ENCODE assay signal across 29 mouse cellular contexts in the genomic region with DNA sequence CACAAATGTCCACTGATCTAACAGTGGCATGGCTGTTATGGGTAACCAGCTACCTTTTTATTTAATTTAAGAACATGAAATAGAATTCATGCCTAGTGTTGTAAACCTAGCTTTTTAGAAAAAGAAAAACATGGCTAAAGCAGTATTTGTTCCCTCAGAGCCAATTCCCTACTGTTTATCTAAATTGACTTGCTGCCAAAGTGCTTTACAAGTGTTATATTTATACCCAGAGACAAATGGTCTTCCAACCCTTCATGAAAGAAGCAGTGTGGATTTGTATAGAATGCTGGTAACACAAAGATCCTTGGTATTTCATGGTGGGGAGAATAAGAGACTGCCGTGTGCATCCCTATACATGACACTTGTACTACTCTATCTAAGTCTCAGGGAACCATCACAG. TPM values are rescaled to one million over a fixed set of nuclear protein-coding genes. Genes with fewer than 3 reads are reported as not detected.
DNase-seq lines count a peak whose midpoint lies in the region; ATAC-seq and TF ChIP-seq lines count a peak whose summit lies in the region.
"Had no signal": no experiment of that assay in that cellular context is flagged by ENCODE, and none has a peak within 500 bp of the region (broad histone marks: within the 10 kb centered on the region; RNA-seq: fewer than 3 reads in every experiment).

No protein-coding gene starts in this region.

- TF ChIP-seq EP300 in heart, postnatal 0 days (IDR thresholded peaks at IDR 0.05; ENCODE audit: low read depth): no peak

- TF ChIP-seq CTCF in heart, postnatal 0 days (IDR thresholded peaks at IDR 0.05; ENCODE audit: low read depth): no peak
- TF ChIP-seq CTCF in lung, embryonic 14.5 days (IDR thresholded peaks at IDR 0.05; ENCODE audit: low read depth): no peak

- H3K36me3 ChIP-seq in heart, postnatal 0 days (replicated peaks; ENCODE audit: control insufficient read depth, insufficient read depth, low read length): no peaks in the 10 kb centered on the region
- H3K36me3 ChIP-seq in lung, embryonic 14.5 days (ENCODE audit: insufficient read depth): no peaks in the 10 kb centered on the region
- H3K36me3 ChIP-seq: embryonic facial prominence, embryonic 13.5 days; embryonic facial prominence, embryonic 15.5 days; forebrain, embryonic 10.5 days; forebrain, embryonic 12.5 days had no signal

- ATAC-seq in heart, postnatal 0 days (ENCODE audit: insufficient read depth, low read depth): no peak
- no peak for ATAC-seq in lung, embryonic 14.5 days (ENCODE audit: insufficient read depth)
- ATAC-seq: forebrain, embryonic 14.5 days; forebrain, embryonic 16.5 days had no signal

- H3K4me1 ChIP-seq in heart, postnatal 0 days (ENCODE audit: control insufficient read depth, insufficient read depth): peaks cover 10% of the 10 kb centered on the region
- no peaks in the 10 kb centered on the region for H3K4me1 ChIP-seq in lung, embryonic 14.5 days (ENCODE audit: insufficient read depth)
- H3K4me1 ChIP-seq: embryonic facial prominence, embryonic 13.5 days; embryonic facial prominence, embryonic 15.5 days; forebrain, embryonic 10.5 days; forebrain, embryonic 12.5 days had no signal

- WGBS in heart, postnatal 0 days: 16% methylated on average over 1 of the region's 1 CpGs
- WGBS in lung, embryonic 14.5 days: 65% methylated on average over 1 of the region's 1 CpGs

- H3K4me3 ChIP-seq in heart, postnatal 0 days (ENCODE audit: low read depth, low read length): no peak overlapping the region
- H3K4me3 ChIP-seq in lung, embryonic 14.5 days (ENCODE audit: low read depth, low read length): no peak overlapping the region
- H3K4me3 ChIP-seq: embryonic facial prominence, embryonic 13.5 days; embryonic facial prominence, embryonic 15.5 days; erythroblast, embryonic 14.5 days; forebrain, embryonic 10.5 days; forebrain, embryonic 12.5 days had no signal

- H3K27me3 ChIP-seq in heart, postnatal 0 days (ENCODE audit: control insufficient read depth, insufficient read depth, low read length): no peaks in the 10 kb centered on the region
- H3K27me3 ChIP-seq in lung, embryonic 14.5 days (ENCODE audit: insufficient read depth, low read length): no peaks in the 10 kb centered on the region
- H3K27me3 ChIP-seq: embryonic facial prominence, embryonic 13.5 days; embryonic facial prominence, embryonic 15.5 days; forebrain, embryonic 12.5 days had no signal

- 0 out of 2 replicates have a peak overlapping the region, but pooled peaks have one; percentile 4 for H3K27ac ChIP-seq in heart, postnatal 0 days (ENCODE audit: low read depth)
- H3K27ac ChIP-seq in lung, embryonic 14.5 days (ENCODE audit: low read depth): no peak overlapping the region
- H3K27ac ChIP-seq: embryonic facial prominence, embryonic 13.5 days; embryonic facial prominence, embryonic 15.5 days; forebrain, embryonic 10.5 days; forebrain, embryonic 12.5 days had no signal

- DNase-seq in heart, postnatal 0 days (ENCODE audit: low spot score): peak; percentile 51
- no peak for DNase-seq in heart, postnatal 4 days
- peak; percentile 59 for DNase-seq in lung, embryonic 14.5 days
- DNase-seq in lung, postnatal 4 days: no peak
- peak; percentile 4 for DNase-seq in telencephalon, adult 2 months (ENCODE audit: low read depth, low spot score)
- DNase-seq in kidney, adult 11 months: no peak
- DNase-seq: adrenal gland, adult 2 months; adrenal gland, postnatal 10 days; adrenal gland, postnatal 25 days; cerebellum, adult 11 months; cerebellum, adult 18-20 months; cerebellum, adult 8-10 months; cerebellum, adult 9-11 months; cerebellum, postnatal 14 days; cerebellum, postnatal 36 days; embryo, embryonic 11 days had no signal

- no peak overlapping the region for H3K9ac ChIP-seq in heart, postnatal 0 days (replicated peaks; ENCODE audit: low read depth, low read length)
- H3K9ac ChIP-seq in lung, embryonic 14.5 days: no peak overlapping the region
- H3K9ac ChIP-seq: embryonic facial prominence, embryonic 13.5 days; embryonic facial prominence, embryonic 15.5 days; forebrain, embryonic 12.5 days had no signal

- H3K4me2 ChIP-seq in heart, postnatal 0 days (ENCODE audit: low read depth, low read length): no peak overlapping the region
- H3K4me2 ChIP-seq in lung, embryonic 14.5 days: no peak overlapping the region
- H3K4me2 ChIP-seq: embryonic facial prominence, embryonic 13.5 days; embryonic facial prominence, embryonic 15.5 days; forebrain, embryonic 12.5 days had no signal

- no peaks in the 10 kb centered on the region for H3K9me3 ChIP-seq in heart, postnatal 0 days (replicated peaks; ENCODE audit: control insufficient read depth, low read length)
- H3K9me3 ChIP-seq in lung, embryonic 14.5 days (ENCODE audit: low read depth, low read length): no peaks in the 10 kb centered on the region
- H3K9me3 ChIP-seq: embryonic facial prominence, embryonic 13.5 days; embryonic facial prominence, embryonic 15.5 days; forebrain, embryonic 10.5 days; forebrain, embryonic 12.5 days had no signal

RNA-seq across cellular contexts. Expression of a gene that starts 8.7 kb away (rescaled TPM):
- not detected in 2 replicates for total RNA-seq in heart, postnatal 0 days (2014; rRNA removed; ENCODE audit: low replicate concordance)
- not detected in 2 replicates for polyA plus RNA-seq in heart, postnatal 0 days (2015; fragmentation: Nextera tagmentation; extraction: Ambion mirVana)
- total RNA-seq in heart, postnatal 4 days (2021): not detected
- polyA plus RNA-seq in lung, embryonic 14.5 days (2014; fragmentation: Nextera tagmentation; extraction: Ambion mirVana): not detected in 2 replicates
- total RNA-seq: adrenal gland, adult 2 months; adrenal gland, postnatal 10 days; adrenal gland, postnatal 25 days; adrenal gland, postnatal 4 days; ES-E14; MEL had no signal
- polyA plus RNA-seq: adrenal gland, adult 2 months; C2C12; embryonic facial prominence, embryonic 13.5 days; erythroblast, embryonic 14.5 days; forebrain, embryonic 10.5 days; forebrain, embryonic 12.5 days; forebrain, embryonic 14.5 days; forebrain, embryonic 16.5 days had no signal

RNA-seq across cellular contexts. Expression of a gene that starts 15.4 kb away (rescaled TPM):
- total RNA-seq in heart, postnatal 0 days (2014; rRNA removed; ENCODE audit: low replicate concordance): not detected in 2 replicates
- not detected in 2 replicates for polyA plus RNA-seq in heart, postnatal 0 days (2015; fragmentation: Nextera tagmentation; extraction: Ambion mirVana)
- total RNA-seq in heart, postnatal 4 days (2021): not detected
- polyA plus RNA-seq in lung, embryonic 14.5 days (2014; fragmentation: Nextera tagmentation; extraction: Ambion mirVana): not detected in 2 replicates
- total RNA-seq: adrenal gland, adult 2 months; adrenal gland, postnatal 10 days; adrenal gland, postnatal 25 days; adrenal gland, postnatal 4 days; common myeloid progenitor, adult 5-6 weeks; ES-E14; MEL had no signal
- polyA plus RNA-seq: adrenal gland, adult 2 months; C2C12; embryonic facial prominence, embryonic 11.5 days; embryonic facial prominence, embryonic 13.5 days; erythroblast, embryonic 14.5 days; forebrain, embryonic 10.5 days; forebrain, embryonic 12.5 days; forebrain, embryonic 14.5 days; forebrain, embryonic 16.5 days had no signal

RNA-seq across cellular contexts. Expression of a gene that starts 25.7 kb away (rescaled TPM):
- total RNA-seq in heart, postnatal 0 days (2014; rRNA removed; ENCODE audit: low replicate concordance): not detected in 2 replicates
- polyA plus RNA-seq in heart, postnatal 0 days (2015; fragmentation: Nextera tagmentation; extraction: Ambion mirVana): not detected in 2 replicates
- not detected for total RNA-seq in heart, postnatal 4 days (2021)
- polyA plus RNA-seq in lung, embryonic 14.5 days (2014; fragmentation: Nextera tagmentation; extraction: Ambion mirVana): not detected in 2 replicates
- total RNA-seq: adrenal gland, adult 2 months; adrenal gland, postnatal 10 days; adrenal gland, postnatal 25 days; adrenal gland, postnatal 4 days; common myeloid progenitor, adult 5-6 weeks; ES-E14; MEL had no signal
- polyA plus RNA-seq: adrenal gland, adult 2 months; C2C12; erythroblast, embryonic 14.5 days; forebrain, embryonic 10.5 days; forebrain, embryonic 14.5 days; forebrain, embryonic 16.5 days had no signal

RNA-seq across cellular contexts. Expression of a gene that starts 25.9 kb away (rescaled TPM):
- total RNA-seq in heart, postnatal 0 days (2014; rRNA removed; ENCODE audit: low replicate concordance): 1.9 and 3.7 TPM in 2 replicates
- polyA plus RNA-seq in heart, postnatal 0 days (2015; fragmentation: Nextera tagmentation; extraction: Ambion mirVana): 1.3 and 1.5 TPM in 2 replicates
- 10 to 100 TPM in 1 of 2 experiments, 1 to 10 TPM in 1; 9.8 to 13.5 TPM for total RNA-seq in heart, postnatal 4 days (2021)
- polyA plus RNA-seq in lung, embryonic 14.5 days (2014; fragmentation: Nextera tagmentation; extraction: Ambion mirVana): 0.30 and 0.67 TPM in 2 replicates
- polyA plus RNA-seq: C2C12 had no signal

RNA-seq across cellular contexts. Expression of a gene that starts 50.0 kb away (rescaled TPM):
- not detected in 2 replicates for total RNA-seq in heart, postnatal 0 days (2014; rRNA removed; ENCODE audit: low replicate concordance)
- polyA plus RNA-seq in heart, postnatal 0 days (2015; fragmentation: Nextera tagmentation; extraction: Ambion mirVana): not detected in 2 replicates
- not detected for total RNA-seq in heart, postnatal 4 days (2021)
- not detected in 2 replicates for polyA plus RNA-seq in lung, embryonic 14.5 days (2014; fragmentation: Nextera tagmentation; extraction: Ambion mirVana)
- total RNA-seq: adrenal gland, adult 2 months; adrenal gland, postnatal 10 days; adrenal gland, postnatal 25 days; adrenal gland, postnatal 4 days; common myeloid progenitor, adult 5-6 weeks; ES-E14; MEL had no signal
- polyA plus RNA-seq: adrenal gland, adult 2 months; C2C12; embryonic facial prominence, embryonic 11.5 days; embryonic facial prominence, embryonic 13.5 days; embryonic facial prominence, embryonic 15.5 days; erythroblast, embryonic 14.5 days; forebrain, embryonic 10.5 days; forebrain, embryonic 12.5 days; forebrain, embryonic 14.5 days; forebrain, embryonic 16.5 days had no signal

Comparison
In these comparisons a context has a peak if more than half of its experiments do, and no peak if none do; other contexts are left out.
1. DNase-seq: peak in heart, postnatal 0 days (single experiment), lung, embryonic 14.5 days (single experiment) and telencephalon, adult 2 months (single experiment); none in heart, postnatal 4 days (single experiment), lung, postnatal 4 days (0 of 2) and kidney, adult 11 months (single experiment).